Mouse (Mus musculus) lung, adult 2 months (tissue): ENCODE measurements around the gene Mzf1.

ENCODE experiments used
- CTCF ChIP-seq: fragments of 200-500 bp; IDR thresholded peaks from 2 replicates; pipeline ENCODE4 v1.5.1; 2011; ENCODE audit warnings: mild to moderate bottlenecking, low read length, control low read depth; ENCODE audit not compliant: insufficient read depth
- POLR2A ChIP-seq: fragments of 200-500 bp; IDR thresholded peaks from 2 replicates; pipeline ENCODE4 v1.6.1; 2011; ENCODE audit warnings: low read depth, mild to moderate bottlenecking, control low read depth, low read length, borderline replicate concordance; ENCODE audit errors: extremely low read depth

GRCm38 (mm10) chr7:12997230-12997629, 57.3 kb downstream of the Mzf1 start:
- TF ChIP-seq POLR2A (no peak), CTCF (no peak)
